Mouse (Mus musculus): ENCODE measurements around the gene Bcas3.

GRCm38 (mm10) chr11:85791212-85791611 lies 438.2 kb downstream of the Bcas3 start:
- no peak for TF ChIP-seq CTCF (IDR thresholded peaks at IDR 0.05; ENCODE audit: extremely low read depth, insufficient read depth, insufficient read length, insufficient replicate concordance)
- no peak for TF ChIP-seq POLR2A (IDR thresholded peaks at IDR 0.05; ENCODE audit: low read depth, low read length)
